Mouse (Mus musculus): Measurements from ENCODE around the gene Prr12. TPM values are rescaled to one million over a fixed set of nuclear protein-coding genes. Genes with fewer than 3 reads are reported as not detected.
A peak's percentile ranks its signal among the peaks of the same experiment; 100 is the strongest.

Gene Prr12
- total RNA-seq, 1 experiment from 2014 or later, result 42.6 TPM

GRCm38 (mm10) chr7:45050945-45051600, 1.6 kb downstream of the Prr12 start:
- peak; percentile 91 for DNase-seq

GRCm38 (mm10) chr7:45048923-45049657, 3.6 kb downstream of the Prr12 start:
- no peak for DNase-seq

- DNase-seq, result no peak
Observed at GRCm38 (mm10) chr7:45048001-45048890, 4.4 kb downstream of the Prr12 start.

- no peak for DNase-seq
Observed at GRCm38 (mm10) chr7:45047491-45047890, 5.2 kb downstream of the Prr12 start.

- no peak for DNase-seq
Observed at GRCm38 (mm10) chr7:45046853-45047350, 5.8 kb downstream of the Prr12 start.

- no peak for DNase-seq
Observed at GRCm38 (mm10) chr7:45045741-45046140, 6.9 kb downstream of the Prr12 start.

GRCm38 (mm10) chr7:45043307-45043706, 9.4 kb downstream of the Prr12 start:
- no peak for DNase-seq

- no peak for DNase-seq
Observed at GRCm38 (mm10) chr7:45040851-45041250, 11.8 kb downstream of the Prr12 start.

GRCm38 (mm10) chr7:45038411-45038810, 14.3 kb downstream of the Prr12 start:
- DNase-seq, result no peak

GRCm38 (mm10) chr7:45037720-45038361, 14.8 kb downstream of the Prr12 start:
- DNase-seq, result peak; percentile 85

- no peak for DNase-seq
Observed at GRCm38 (mm10) chr7:45036702-45037101, 16.0 kb downstream of the Prr12 start.

- no peak for DNase-seq
Observed at GRCm38 (mm10) chr7:45035631-45036030, 17.1 kb downstream of the Prr12 start.

- no peak for DNase-seq
Observed at GRCm38 (mm10) chr7:45033722-45034359, 18.8 kb downstream of the Prr12 start.

GRCm38 (mm10) chr7:45030857-45031256, 21.8 kb downstream of the Prr12 start:
- DNase-seq, result no peak

GRCm38 (mm10) chr7:45029995-45030394, 22.7 kb downstream of the Prr12 start:
- DNase-seq, result no peak

- no peak for DNase-seq
Observed at GRCm38 (mm10) chr7:45028351-45028750, 24.3 kb downstream of the Prr12 start.

GRCm38 (mm10) chr7:45027761-45028160, 24.9 kb downstream of the Prr12 start:
- DNase-seq, result no peak

- DNase-seq, result no peak
Observed at GRCm38 (mm10) chr7:45026256-45026655, 26.4 kb downstream of the Prr12 start.

GRCm38 (mm10) chr7:45025601-45026220, 27.0 kb downstream of the Prr12 start:
- peak; percentile 79 for DNase-seq

- no peak for DNase-seq
Observed at GRCm38 (mm10) chr7:45024281-45025248, 28.1 kb downstream of the Prr12 start.

Data from adrenal gland, postnatal 14 days (tissue).